Mouse (Mus musculus): ENCODE measurements around the gene Csnk1g2. TPM values are rescaled to one million over a fixed set of nuclear protein-coding genes. Genes with fewer than 3 reads are reported as not detected.

The Csnk1g2 gene
- polyA plus RNA-seq (2014; fragmentation: Nextera tagmentation; extraction: Ambion mirVana): 134 TPM in 2 replicates

- DNase-seq (ENCODE audit: low spot score) (peak; percentile 79), ATAC-seq (replicated peaks; ENCODE audit: low FRiP score) (no peak; the same call in 1 of the 2 replicates)
- H3K9ac ChIP-seq (ENCODE audit: low read length): peak within 1 kb of the TSS; percentile 89
- peak within 1 kb of the TSS; percentile 84 for H3K4me3 ChIP-seq (ENCODE audit: low read depth, low read length)
- H3K27me3 ChIP-seq (ENCODE audit: control insufficient read depth, insufficient read depth, low read length): no peaks in the 10 kb centered on the region
- peak within 1 kb of the TSS; percentile 64 for H3K4me2 ChIP-seq (ENCODE audit: low read depth, low read length, severe bottlenecking)
- H3K36me3 ChIP-seq (ENCODE audit: control insufficient read depth, insufficient read depth, low read length): no peaks in the 10 kb centered on the region
- peak within 1 kb of the TSS; percentile 91 for H3K27ac ChIP-seq (ENCODE audit: low read depth, low read length)
- no peaks in the 10 kb centered on the region for H3K9me3 ChIP-seq (ENCODE audit: control insufficient read depth, low read length)
- H3K4me1 ChIP-seq (replicated peaks; ENCODE audit: control insufficient read depth, insufficient read depth, low read length): peaks cover 19% of the 10 kb centered on the region; the same call in 1 of the 2 replicates
- 1% methylated on average over 74 of the region's 85 CpGs for WGBS
Observed at GRCm38 (mm10) chr10:80622661-80623456, at the start of gene Csnk1g2. Csnk1g2 (plus strand) TSS chr10:80622838.

DNA sequence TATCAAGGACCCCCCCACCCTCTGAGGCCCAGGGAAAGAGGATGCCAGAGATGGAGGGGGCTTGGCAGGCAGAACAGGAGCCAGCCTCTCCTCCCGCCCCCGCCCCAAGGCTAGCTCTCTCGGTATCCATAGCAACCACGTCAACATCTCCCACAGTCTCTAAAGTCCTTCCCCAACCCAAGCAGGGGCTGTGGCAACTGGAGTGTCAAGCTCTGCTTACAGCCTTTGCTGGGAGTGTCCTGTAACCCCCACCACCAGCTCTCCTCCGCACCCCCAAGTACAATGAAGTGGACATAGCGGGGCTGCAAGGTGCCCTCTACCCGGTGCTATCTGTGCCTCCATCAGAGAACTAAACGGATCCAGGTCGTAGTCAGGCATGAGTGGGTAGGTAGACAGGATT is 48.7 kb upstream of the Csnk1g2 start:
- DNase-seq (ENCODE audit: low spot score): no peak
- Histone ChIP-seq H3K4me1 (replicated peaks; ENCODE audit: control insufficient read depth, insufficient read depth, low read length) (peaks cover 27% of the 10 kb centered on the region), H3K9ac (ENCODE audit: low read length) (0 out of 2 replicates have a peak overlapping the region, but pooled peaks have one; percentile 6), H3K36me3 (ENCODE audit: control insufficient read depth, insufficient read depth, low read length) (no peaks in the 10 kb centered on the region), H3K27ac (ENCODE audit: low read depth, low read length) (no peak overlapping the region), H3K27me3 (ENCODE audit: control insufficient read depth, insufficient read depth, low read length) (no peaks in the 10 kb centered on the region), H3K4me2 (ENCODE audit: low read depth, low read length, severe bottlenecking) (no peak overlapping the region), H3K9me3 (ENCODE audit: control insufficient read depth, low read length) (no peaks in the 10 kb centered on the region), H3K4me3 (ENCODE audit: low read depth, low read length) (no peak overlapping the region)
- ATAC-seq (replicated peaks; ENCODE audit: low FRiP score): no peak
- WGBS: 65% methylated on average over 9 of the region's 9 CpGs

DNA sequence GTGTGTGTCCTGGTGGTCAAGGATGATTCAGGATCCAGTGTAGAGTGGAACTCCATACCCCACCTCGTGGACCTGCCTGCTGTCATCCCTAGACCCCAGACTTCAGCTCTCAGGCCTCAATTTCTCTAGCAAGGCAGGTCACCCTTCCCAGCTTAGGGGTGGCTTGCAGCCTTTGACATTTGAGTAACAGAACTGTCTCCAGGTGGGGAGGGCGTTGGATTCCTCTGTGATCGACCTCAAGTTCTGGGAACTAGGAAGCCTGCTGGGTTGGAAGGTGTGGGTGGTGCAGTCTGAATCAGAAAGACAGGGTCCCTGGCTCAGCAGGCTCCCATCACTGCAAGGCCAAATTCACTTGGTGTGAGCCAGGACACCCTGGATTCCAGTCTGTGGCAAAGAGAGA is 47.7 kb upstream of the Csnk1g2 start:
- ATAC-seq (replicated peaks; ENCODE audit: low FRiP score) (no peak), DNase-seq (ENCODE audit: low spot score) (no peak)
- H3K36me3 ChIP-seq (ENCODE audit: control insufficient read depth, insufficient read depth, low read length): no peaks in the 10 kb centered on the region
- H3K9ac ChIP-seq (ENCODE audit: low read length): no peak overlapping the region
- peaks cover 25% of the 10 kb centered on the region for H3K4me1 ChIP-seq (replicated peaks; ENCODE audit: control insufficient read depth, insufficient read depth, low read length)
- H3K9me3 ChIP-seq (ENCODE audit: control insufficient read depth, low read length): no peaks in the 10 kb centered on the region
- no peak overlapping the region for H3K27ac ChIP-seq (ENCODE audit: low read depth, low read length)
- no peaks in the 10 kb centered on the region for H3K27me3 ChIP-seq (ENCODE audit: control insufficient read depth, insufficient read depth, low read length)
- 82% methylated on average over 3 of the region's 3 CpGs for WGBS
- no peak overlapping the region for H3K4me3 ChIP-seq (ENCODE audit: low read depth, low read length)
- no peak overlapping the region for H3K4me2 ChIP-seq (ENCODE audit: low read depth, low read length, severe bottlenecking)

DNA sequence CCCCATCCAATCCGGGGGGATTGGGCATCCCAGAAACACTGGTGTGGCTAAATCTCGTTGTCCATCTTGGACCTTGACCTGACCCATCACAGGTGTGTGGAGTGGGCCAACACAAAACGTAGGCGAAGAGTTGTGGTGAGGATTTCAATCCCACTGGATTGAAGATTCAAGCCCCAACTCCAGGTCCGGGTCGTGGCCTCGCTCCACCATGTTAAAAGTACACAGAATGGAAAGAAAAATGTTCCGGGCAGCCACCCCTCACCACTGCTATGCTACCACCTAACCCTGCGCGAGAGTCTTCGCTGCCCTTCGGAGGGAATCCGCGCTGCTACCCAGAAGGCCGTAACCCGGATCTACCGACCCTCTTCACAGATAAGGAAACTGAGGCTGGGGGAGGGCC is 46.7 kb upstream of the Csnk1g2 start:
- no peak for ATAC-seq (replicated peaks; ENCODE audit: low FRiP score)
- no peaks in the 10 kb centered on the region for H3K36me3 ChIP-seq (ENCODE audit: control insufficient read depth, insufficient read depth, low read length)
- peaks cover 21% of the 10 kb centered on the region for H3K4me1 ChIP-seq (replicated peaks; ENCODE audit: control insufficient read depth, insufficient read depth, low read length)
- no peaks in the 10 kb centered on the region for H3K27me3 ChIP-seq (ENCODE audit: control insufficient read depth, insufficient read depth, low read length)
- peak overlapping the region; percentile 72 for H3K4me3 ChIP-seq (ENCODE audit: low read depth, low read length)
- no peaks in the 10 kb centered on the region for H3K9me3 ChIP-seq (ENCODE audit: control insufficient read depth, low read length)
- peak; percentile 50 for DNase-seq (ENCODE audit: low spot score)
- 20% methylated on average over 17 of the region's 17 CpGs for WGBS
- H3K9ac ChIP-seq (ENCODE audit: low read length): peak overlapping the region; percentile 73
- no peak overlapping the region for H3K27ac ChIP-seq (ENCODE audit: low read depth, low read length)
- H3K4me2 ChIP-seq (ENCODE audit: low read depth, low read length, severe bottlenecking): peak overlapping the region; percentile 94

- H3K27ac ChIP-seq (ENCODE audit: low read depth, low read length): peak overlapping the region; percentile 77
- no peaks in the 10 kb centered on the region for H3K36me3 ChIP-seq (ENCODE audit: control insufficient read depth, insufficient read depth, low read length)
- H3K4me2 ChIP-seq (ENCODE audit: low read depth, low read length, severe bottlenecking): peak overlapping the region; percentile 94
- WGBS: under 1% methylated on average over 83 of the region's 96 CpGs
- DNase-seq (ENCODE audit: low spot score) (peak; percentile 84), ATAC-seq (replicated peaks; ENCODE audit: low FRiP score) (peak; percentile 13; the same call in 1 of the 2 replicates)
- H3K4me3 ChIP-seq (ENCODE audit: low read depth, low read length): peak overlapping the region; percentile 72
- H3K27me3 ChIP-seq (ENCODE audit: control insufficient read depth, insufficient read depth, low read length): no peaks in the 10 kb centered on the region
- H3K9me3 ChIP-seq (ENCODE audit: control insufficient read depth, low read length): no peaks in the 10 kb centered on the region
- peak overlapping the region; percentile 73 for H3K9ac ChIP-seq (ENCODE audit: low read length)
- peaks cover 14% of the 10 kb centered on the region; the same call in 1 of the 2 replicates for H3K4me1 ChIP-seq (replicated peaks; ENCODE audit: control insufficient read depth, insufficient read depth, low read length)
Observed at GRCm38 (mm10) chr10:80576351-80577194, 46.1 kb upstream of the Csnk1g2 start.

- H3K27me3 ChIP-seq (ENCODE audit: control insufficient read depth, insufficient read depth, low read length): no peaks in the 10 kb centered on the region
- peak; percentile 84 for ATAC-seq (replicated peaks; ENCODE audit: low FRiP score)
- peak within 1 kb of the TSS; percentile 72 for H3K4me3 ChIP-seq (ENCODE audit: low read depth, low read length)
- WGBS: under 1% methylated on average over 69 of the region's 97 CpGs
- peaks cover 14% of the 10 kb centered on the region; the same call in 1 of the 2 replicates for H3K4me1 ChIP-seq (replicated peaks; ENCODE audit: control insufficient read depth, insufficient read depth, low read length)
- H3K9me3 ChIP-seq (ENCODE audit: control insufficient read depth, low read length): no peaks in the 10 kb centered on the region
- peak within 1 kb of the TSS; percentile 73 for H3K9ac ChIP-seq (ENCODE audit: low read length)
- peak; percentile 99 for DNase-seq (ENCODE audit: low spot score)
- no peaks in the 10 kb centered on the region for H3K36me3 ChIP-seq (ENCODE audit: control insufficient read depth, insufficient read depth, low read length)
- peak within 1 kb of the TSS; percentile 77 for H3K27ac ChIP-seq (ENCODE audit: low read depth, low read length)
- H3K4me2 ChIP-seq (ENCODE audit: low read depth, low read length, severe bottlenecking): peak within 1 kb of the TSS; percentile 94
Observed at GRCm38 (mm10) chr10:80577195-80578130, 45.2 kb upstream of the Csnk1g2 start, which contains the start of gene Klf16. Klf16 (minus strand) TSS chr10:80577321.

DNA sequence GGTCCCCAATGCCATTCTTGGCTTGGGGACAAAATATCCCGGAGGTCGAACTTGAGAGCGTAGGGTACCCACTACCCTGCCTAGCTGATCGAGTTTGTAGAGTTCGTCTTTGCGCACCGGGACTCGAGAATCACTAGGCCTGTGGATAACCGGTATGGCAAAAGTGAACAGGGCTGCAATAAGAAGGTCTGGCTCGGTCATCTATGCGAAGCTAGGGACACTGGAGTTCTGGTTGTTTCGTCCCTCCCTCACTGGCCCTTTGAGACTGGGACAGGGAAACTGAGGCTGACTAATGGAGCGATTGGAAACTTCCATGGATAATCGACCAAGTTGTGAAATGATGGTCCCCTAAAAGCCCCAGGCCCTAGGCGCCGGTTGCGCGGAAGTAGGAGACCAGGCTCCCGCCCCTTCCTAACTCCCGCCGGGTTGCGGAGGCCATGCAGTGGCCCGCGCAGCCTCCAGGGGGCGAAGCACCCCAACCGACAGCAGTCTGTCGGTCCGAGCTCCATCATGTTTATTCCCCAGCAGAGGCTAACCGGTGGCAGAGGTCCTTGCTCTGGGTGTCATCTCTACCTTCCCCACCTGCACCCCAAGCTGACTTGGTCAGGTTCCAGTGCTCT is 44.4 kb upstream of the Csnk1g2 start:
- peak overlapping the region; percentile 73 for H3K9ac ChIP-seq (ENCODE audit: low read length)
- DNase-seq (ENCODE audit: low spot score) (peak; percentile 91), ATAC-seq (replicated peaks; ENCODE audit: low FRiP score) (peak; percentile 34)
- H3K4me3 ChIP-seq (ENCODE audit: low read depth, low read length): peak overlapping the region; percentile 72
- H3K27ac ChIP-seq (ENCODE audit: low read depth, low read length): peak overlapping the region; percentile 77
- H3K36me3 ChIP-seq (ENCODE audit: control insufficient read depth, insufficient read depth, low read length): no peaks in the 10 kb centered on the region
- H3K9me3 ChIP-seq (ENCODE audit: control insufficient read depth, low read length): no peaks in the 10 kb centered on the region
- peak overlapping the region; percentile 94 for H3K4me2 ChIP-seq (ENCODE audit: low read depth, low read length, severe bottlenecking)
- H3K4me1 ChIP-seq (replicated peaks; ENCODE audit: control insufficient read depth, insufficient read depth, low read length): peaks cover 14% of the 10 kb centered on the region; the same call in 1 of the 2 replicates
- under 1% methylated on average over 29 of the region's 29 CpGs for WGBS
- H3K27me3 ChIP-seq (ENCODE audit: control insufficient read depth, insufficient read depth, low read length): no peaks in the 10 kb centered on the region
